Mouse (Mus musculus) forebrain, embryonic 13.5 days (tissue): Measurements from ENCODE around the gene Nrip3. TPM values are rescaled to one million over a fixed set of nuclear protein-coding genes. Genes with fewer than 3 reads are reported as not detected.

ENCODE experiments used
- ATAC-seq: fragments of 200-750 bp; cut with Nextera tagmentation; 2 replicates; pipeline ENCODE4 v1.8.0; 2017
- H3K27ac ChIP-seq: fragments of 300-500 bp; sonication (generic); 2 replicates; pipeline ENCODE4 v1.5.1; 2015; ENCODE audit warnings: inconsistent platforms, mild to moderate bottlenecking, moderate library complexity
- H3K27me3 ChIP-seq: fragments of 300-500 bp; sonication (generic); 2 replicates; pipeline ENCODE4 v1.6.1; 2015; ENCODE audit warnings: mild to moderate bottlenecking, inconsistent platforms
- H3K36me3 ChIP-seq: fragments of 300-500 bp; sonication (generic); 2 replicates; pipeline ENCODE4 v1.6.1; 2015; ENCODE audit warnings: mild to moderate bottlenecking, inconsistent platforms; ENCODE audit not compliant: poor library complexity, severe bottlenecking
- H3K4me1 ChIP-seq: fragments of 300-500 bp; sonication (generic); 2 replicates; pipeline ENCODE4 v1.6.1; 2015; ENCODE audit warnings: inconsistent platforms
- H3K4me2 ChIP-seq: fragments of 300-500 bp; sonication (generic); 2 replicates; pipeline ENCODE4 v1.6.1; 2015; ENCODE audit warnings: inconsistent platforms, mild to moderate bottlenecking, moderate library complexity
- H3K4me3 ChIP-seq: fragments of 300-500 bp; sonication (generic); 2 replicates; pipeline ENCODE4 v1.5.1; 2015; ENCODE audit warnings: mild to moderate bottlenecking, inconsistent platforms
- H3K9ac ChIP-seq: fragments of 300-500 bp; sonication (generic); 2 replicates; pipeline ENCODE4 v1.6.1; 2015; ENCODE audit warnings: mild to moderate bottlenecking, inconsistent platforms
- H3K9me3 ChIP-seq: fragments of 300-500 bp; sonication (generic); replicated peaks from 2 replicates; pipeline ENCODE4 v1.6.1; 2016; ENCODE audit warnings: inconsistent platforms
- WGBS: fragments of 180-500 bp; shearing (Covaris S2); methylation state at CpG from one replicate; pipeline ENCODE4 v1.1.7; 2015; 5-methylcytosine and 5-hydroxymethylcytosine counted together
- polyA plus RNA-seq: library from polyadenylated mRNA; unstranded; fragments of >200 nt; fragmentation: Nextera tagmentation; extraction: Ambion mirVana; gene quantifications from 2 replicates; pipeline ENCODE4 v1.2.1, GENCODE M21; 2015

Gene Nrip3
- polyA plus RNA-seq, 1 experiment from 2014 or later = 2.7 TPM

- no peak for ATAC-seq
- H3K9ac ChIP-seq = no peak overlapping the region
- 96% methylated on average over 2 of the region's 2 CpGs for WGBS
These were observed 59.2 kb downstream of the Nrip3 start for GRCm38 (mm10) chr7:109722618-109723017.

GRCm38 (mm10) chr7:109719286-109719685 is 62.5 kb downstream of the Nrip3 start:
- Histone ChIP-seq H3K4me2 (no peak overlapping the region), H3K4me1 (no peaks in the 10 kb centered on the region), H3K9ac (no peak overlapping the region), H3K36me3 (no peaks in the 10 kb centered on the region), H3K27me3 (no peaks in the 10 kb centered on the region), H3K4me3 (no peak overlapping the region), H3K9me3 (no peaks in the 10 kb centered on the region), H3K27ac (no peak overlapping the region)
- 65% methylated on average over 9 of the region's 9 CpGs for WGBS
- no peak for ATAC-seq

More at GRCm38 (mm10) chr7:109722618-109723017, 59.2 kb downstream of the Nrip3 start:
- H3K27ac ChIP-seq = no peak overlapping the region
- H3K4me1 ChIP-seq = no peaks in the 10 kb centered on the region
- no peaks in the 10 kb centered on the region for H3K9me3 ChIP-seq
- no peaks in the 10 kb centered on the region for H3K36me3 ChIP-seq
- H3K4me2 ChIP-seq = no peak overlapping the region
- H3K4me3 ChIP-seq = no peak overlapping the region
- no peaks in the 10 kb centered on the region for H3K27me3 ChIP-seq

GRCm38 (mm10) chr7:109713434-109713982 is 68.3 kb downstream of the Nrip3 start:
- Histone ChIP-seq H3K4me1 (no peaks in the 10 kb centered on the region), H3K4me2 (no peak overlapping the region), H3K27ac (no peak overlapping the region), H3K9me3 (no peaks in the 10 kb centered on the region), H3K9ac (no peak overlapping the region), H3K36me3 (peaks cover 36% of the 10 kb centered on the region), H3K27me3 (no peaks in the 10 kb centered on the region), H3K4me3 (no peak overlapping the region)
- no peak for ATAC-seq
- WGBS = 86% methylated on average over 2 of the region's 2 CpGs

- ATAC-seq = no peak
- H3K36me3 ChIP-seq = peaks cover 43% of the 10 kb centered on the region
- no peaks in the 10 kb centered on the region for H3K27me3 ChIP-seq
- no peak overlapping the region for H3K4me3 ChIP-seq
- 92% methylated on average over 7 of the region's 7 CpGs for WGBS
- H3K4me2 ChIP-seq = no peak overlapping the region
- no peak overlapping the region for H3K9ac ChIP-seq
- no peak overlapping the region for H3K27ac ChIP-seq
- H3K4me1 ChIP-seq = no peaks in the 10 kb centered on the region
- no peaks in the 10 kb centered on the region for H3K9me3 ChIP-seq
These were observed 69.6 kb downstream of the Nrip3 start for GRCm38 (mm10) chr7:109712198-109712597.

- no peak for ATAC-seq
- WGBS = 92% methylated on average over 1 of the region's 1 CpGs
- peaks cover 43% of the 10 kb centered on the region for H3K36me3 ChIP-seq
These were observed 71.8 kb downstream of the Nrip3 start for GRCm38 (mm10) chr7:109710069-109710468.

GRCm38 (mm10) chr7:109708961-109709382 is 72.9 kb downstream of the Nrip3 start:
- no peak overlapping the region for H3K9ac ChIP-seq

More at GRCm38 (mm10) chr7:109710069-109710468, 71.8 kb downstream of the Nrip3 start:
- Histone ChIP-seq H3K4me1 (no peaks in the 10 kb centered on the region), H3K9me3 (no peaks in the 10 kb centered on the region), H3K27me3 (no peaks in the 10 kb centered on the region), H3K4me2 (no peak overlapping the region), H3K9ac (no peak overlapping the region), H3K27ac (no peak overlapping the region), H3K4me3 (no peak overlapping the region)

More at GRCm38 (mm10) chr7:109708961-109709382, 72.9 kb downstream of the Nrip3 start:
- 86% methylated on average over 3 of the region's 3 CpGs for WGBS
- Histone ChIP-seq H3K27ac (no peak overlapping the region), H3K27me3 (no peaks in the 10 kb centered on the region), H3K4me3 (no peak overlapping the region), H3K9me3 (no peaks in the 10 kb centered on the region), H3K4me2 (no peak overlapping the region), H3K4me1 (0 out of 2 replicates have a peak, but pooled peaks cover 5% of the 10 kb centered on the region), H3K36me3 (peaks cover 43% of the 10 kb centered on the region)
- no peak for ATAC-seq

Other genes with a start within 250 kb of the Nrip3 start
- 12.0 and 13.0 TPM in 2 replicates for gene St5, start 78.4 kb downstream of the Nrip3 start, polyA plus RNA-seq
- 17.0 and 18.1 TPM in 2 replicates for gene Akip1, start 78.3 kb downstream of the Nrip3 start, polyA plus RNA-seq
- 0.31 and 0.37 TPM in 2 replicates for gene BC051019, start 58.2 kb downstream of the Nrip3 start, polyA plus RNA-seq
- gene Ascl3, start 50.3 kb downstream of the Nrip3 start, polyA plus RNA-seq = not detected in 2 replicates
- gene Tmem9b, start 29.1 kb downstream of the Nrip3 start, polyA plus RNA-seq = 62.8 and 67.0 TPM in 2 replicates
- gene Scube2, start 83.7 kb upstream of the Nrip3 start, polyA plus RNA-seq = 0.77 and 0.79 TPM in 2 replicates
- gene Dennd5a, start 178.4 kb upstream of the Nrip3 start, polyA plus RNA-seq = 47.9 and 49.3 TPM in 2 replicates
- gene Tmem41b, start 204.9 kb upstream of the Nrip3 start, polyA plus RNA-seq = 69.5 and 71.4 TPM in 2 replicates
- gene Ipo7, start 236.2 kb upstream of the Nrip3 start, polyA plus RNA-seq = 45.8 and 51.1 TPM in 2 replicates